Mouse (Mus musculus) ES-Bruce4 (cell line): ENCODE measurements around the gene Slc15a3.

Source experiments
- CTCF ChIP-seq: IDR thresholded peaks from one replicate; pipeline ENCODE4 v1.8.1; 2011; ENCODE audit warnings: low read depth, low read length
- POLR2A ChIP-seq: IDR thresholded peaks from one replicate; pipeline ENCODE4 v1.8.1; 2011; ENCODE audit warnings: low read length; ENCODE audit not compliant: insufficient read depth

- no peak for TF ChIP-seq POLR2A
- no peak for TF ChIP-seq CTCF
Observed at GRCm38 (mm10) chr19:10801906-10802305, 37.6 kb upstream of the Slc15a3 start.
